Mouse (Mus musculus) left cerebral cortex, postnatal 4 days (tissue): ENCODE data around the gene Lgr5. TPM values are rescaled to one million over a fixed set of nuclear protein-coding genes. Genes with fewer than 3 reads are reported as not detected.

Source experiments
- DNase-seq: peaks from one replicate; pipeline ENCODE4 v3.0.0-alpha.2; 2022
- intact Hi-C: fragments of 180-260 bp; cut with DNase I; formaldehyde crosslinking; loops from one replicate; pipeline ENCODE4 v1.15.1; 2025
- total RNA-seq, 2 experiments: library from RNA; stranded (reverse); gene quantifications; 2 replicates each; pipeline ENCODE4 v1.2.3; 2021

The Lgr5 gene
- total RNA-seq, result 1 to 10 TPM; 1.1 to 1.4 TPM

GRCm38 (mm10) chr10:115587301-115587969 is at the start of gene Lgr5:
Lgr5 (minus strand) TSS chr10:115587780.
- intact Hi-C loops, result no loop called here
- peak; percentile 71 for DNase-seq

GRCm38 (mm10) chr10:115626678-115627077 is 39.1 kb upstream of the Lgr5 start:
- intact Hi-C loops, result no loop called here

GRCm38 (mm10) chr10:115624957-115625356 is 37.4 kb upstream of the Lgr5 start:
- no peak for DNase-seq
- intact Hi-C loops, result no loop called here

More at GRCm38 (mm10) chr10:115626678-115627077, 39.1 kb upstream of the Lgr5 start:
- no peak for DNase-seq

- intact Hi-C loops, result no loop called here
Observed at GRCm38 (mm10) chr10:115623956-115624671, 36.5 kb upstream of the Lgr5 start.

GRCm38 (mm10) chr10:115623481-115623880 is 35.9 kb upstream of the Lgr5 start:
- intact Hi-C loops, result no loop called here
- no peak for DNase-seq

More at GRCm38 (mm10) chr10:115623956-115624671, 36.5 kb upstream of the Lgr5 start:
- DNase-seq, result peak; percentile 17

GRCm38 (mm10) chr10:115618288-115618856 is 30.8 kb upstream of the Lgr5 start:
- intact Hi-C loops, result loop anchor here (5.0 to 10.0 kb wide), 2 partner anchors 184 to 211 kb away; no protein-coding TSS in a partner anchor
- DNase-seq, result no peak

GRCm38 (mm10) chr10:115617456-115618287 is 30.1 kb upstream of the Lgr5 start:
- intact Hi-C loops, result loop anchor here (5.0 to 10.0 kb wide), 2 partner anchors 183 to 210 kb away; no protein-coding TSS in a partner anchor
- peak; percentile 24 for DNase-seq

- no peak for DNase-seq
- intact Hi-C loops, result no loop called here
Observed at GRCm38 (mm10) chr10:115595748-115596147, 8.2 kb upstream of the Lgr5 start.

GRCm38 (mm10) chr10:115593651-115594050 is 6.1 kb upstream of the Lgr5 start:
- intact Hi-C loops, result no loop called here
- no peak for DNase-seq

- DNase-seq, result no peak
- intact Hi-C loops, result no loop called here
Observed at GRCm38 (mm10) chr10:115593221-115593620, 5.6 kb upstream of the Lgr5 start.

- no peak for DNase-seq
- intact Hi-C loops, result no loop called here
Observed at GRCm38 (mm10) chr10:115587979-115588378, 399 bp upstream of the Lgr5 start.

GRCm38 (mm10) chr10:115586246-115587231 is 1.0 kb downstream of the Lgr5 start:
- peak; percentile 37 for DNase-seq
- intact Hi-C loops, result no loop called here

- no peak for DNase-seq
- intact Hi-C loops, result no loop called here
Observed at GRCm38 (mm10) chr10:115585491-115586245, 1.9 kb downstream of the Lgr5 start.

- intact Hi-C loops, result no loop called here
- no peak for DNase-seq
Observed at GRCm38 (mm10) chr10:115584656-115585055, 2.9 kb downstream of the Lgr5 start.

GRCm38 (mm10) chr10:115583071-115583470 is 4.5 kb downstream of the Lgr5 start:
- DNase-seq, result no peak
- intact Hi-C loops, result no loop called here

GRCm38 (mm10) chr10:115581971-115582370 is 5.6 kb downstream of the Lgr5 start:
- intact Hi-C loops, result no loop called here
- no peak for DNase-seq

- intact Hi-C loops, result no loop called here
- peak; percentile 43 for DNase-seq
Observed at GRCm38 (mm10) chr10:115579494-115579893, 8.1 kb downstream of the Lgr5 start.

- intact Hi-C loops, result no loop called here
- no peak for DNase-seq
Observed at GRCm38 (mm10) chr10:115579076-115579475, 8.5 kb downstream of the Lgr5 start.
